Mouse (Mus musculus) embryonic fibroblast, embryonic 13.5 days (primary cell): ENCODE data around the gene Pex7. TPM values are rescaled to one million over a fixed set of nuclear protein-coding genes. Genes with fewer than 3 reads are reported as not detected.

Experiments
- H3K27ac ChIP-seq: 2 replicates; pipeline ENCODE4 v1.5.1; 2012; ENCODE audit warnings: low read length, control low read depth, inconsistent platforms; ENCODE audit not compliant: insufficient read depth
- H3K4me1 ChIP-seq: 2 replicates; pipeline ENCODE4 v1.6.1; 2011; ENCODE audit warnings: low read length; ENCODE audit not compliant: control insufficient read depth, insufficient read depth
- H3K4me3 ChIP-seq: 2 replicates; pipeline ENCODE4 v1.5.1; 2011; ENCODE audit warnings: mild to moderate bottlenecking, control low read depth, low read length; ENCODE audit not compliant: insufficient read depth
- CTCF ChIP-seq: IDR thresholded peaks from 2 replicates; pipeline ENCODE4 v1.5.1; 2011; ENCODE audit warnings: mild to moderate bottlenecking, control low read depth, low read length, moderate library complexity, borderline replicate concordance; ENCODE audit not compliant: insufficient read depth
- POLR2A ChIP-seq: IDR thresholded peaks from 2 replicates; pipeline ENCODE4 v1.6.1; 2011; ENCODE audit warnings: low read depth, mild to moderate bottlenecking, control low read depth, low read length, moderate library complexity
- polyA plus RNA-seq: library from polyadenylated mRNA; stranded (reverse); fragments of >200 nt; gene quantifications from 2 replicates; pipeline ENCODE4 v1.2.4, GENCODE M21; 2011; ENCODE audit warnings: low read depth; ENCODE audit not compliant: missing spikeins, insufficient read length

The Pex7 gene
- polyA plus RNA-seq, 1 experiment, result 13.6 TPM

DNA sequence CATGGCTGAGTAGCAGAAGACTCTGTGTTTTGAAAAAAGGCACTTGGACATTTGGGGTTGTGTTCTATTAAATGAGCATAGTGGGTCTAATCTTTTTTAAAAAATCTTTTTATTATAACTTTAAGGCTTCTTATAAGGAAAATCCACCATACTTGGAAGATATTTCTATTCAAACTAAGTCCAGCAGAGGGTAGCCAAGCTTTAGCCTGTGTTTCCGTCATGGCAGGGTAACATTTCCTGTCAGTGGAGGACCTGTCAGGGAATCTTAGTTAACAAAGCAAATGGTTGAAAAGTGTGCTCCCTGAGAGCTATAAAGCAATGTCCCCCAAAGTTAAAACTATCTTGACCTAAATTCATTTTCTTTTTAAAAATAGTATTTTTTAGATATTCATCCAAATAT is 4.1 kb upstream of the Pex7 start:
- H3K4me1 ChIP-seq, result no peaks in the 10 kb centered on the region
- TF ChIP-seq POLR2A (no peak), CTCF (no peak)
- H3K4me3 ChIP-seq, result no peak overlapping the region

DNA sequence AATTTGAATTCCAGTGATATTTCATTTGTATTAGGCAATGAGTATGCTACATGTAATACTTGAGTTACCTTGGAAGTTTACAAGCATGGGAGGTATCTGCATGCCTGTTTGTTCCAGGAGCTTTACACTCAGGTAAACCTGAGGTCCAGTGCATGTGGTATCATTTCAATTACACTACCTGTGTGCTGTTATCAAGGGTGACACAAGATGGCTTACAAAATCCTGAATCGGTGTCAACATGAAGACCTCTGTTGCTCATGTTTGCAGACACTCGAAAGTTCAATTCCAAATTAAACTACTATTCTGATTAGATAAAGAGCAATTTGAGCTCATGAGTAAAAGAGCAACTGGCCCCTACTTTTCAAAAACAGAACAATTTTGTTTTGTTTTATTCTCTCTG is 3.0 kb upstream of the Pex7 start:
- no peak overlapping the region for H3K27ac ChIP-seq
- H3K4me3 ChIP-seq, result no peak overlapping the region
- H3K4me1 ChIP-seq, result no peaks in the 10 kb centered on the region
- TF ChIP-seq POLR2A (no peak), CTCF (no peak)

More for the DNA sequence above, 4.1 kb upstream of the Pex7 start:
- H3K27ac ChIP-seq, result no peak overlapping the region

DNA sequence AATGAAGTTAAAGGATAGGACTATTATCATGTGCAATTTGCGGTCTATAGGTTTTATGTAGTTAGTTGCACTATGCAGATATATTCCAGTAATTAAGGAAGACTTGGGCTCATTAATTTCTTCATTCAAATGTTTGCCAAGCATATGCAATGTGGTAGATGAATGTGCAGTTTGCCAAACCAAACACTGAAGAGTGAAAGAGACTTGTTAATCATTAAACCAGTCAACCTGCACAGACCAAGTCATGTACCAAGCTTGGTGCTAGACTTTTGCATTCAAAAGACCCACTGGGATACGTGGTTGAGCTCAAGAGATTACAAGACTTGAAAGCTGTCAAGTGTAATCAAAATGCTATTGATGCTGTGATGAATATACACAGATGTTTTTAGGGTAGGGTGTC is 587 bp upstream of the Pex7 start:
- no peak overlapping the region for H3K4me3 ChIP-seq
- H3K27ac ChIP-seq, result no peak overlapping the region
- TF ChIP-seq CTCF, result no peak
- no peaks in the 10 kb centered on the region for H3K4me1 ChIP-seq

DNA sequence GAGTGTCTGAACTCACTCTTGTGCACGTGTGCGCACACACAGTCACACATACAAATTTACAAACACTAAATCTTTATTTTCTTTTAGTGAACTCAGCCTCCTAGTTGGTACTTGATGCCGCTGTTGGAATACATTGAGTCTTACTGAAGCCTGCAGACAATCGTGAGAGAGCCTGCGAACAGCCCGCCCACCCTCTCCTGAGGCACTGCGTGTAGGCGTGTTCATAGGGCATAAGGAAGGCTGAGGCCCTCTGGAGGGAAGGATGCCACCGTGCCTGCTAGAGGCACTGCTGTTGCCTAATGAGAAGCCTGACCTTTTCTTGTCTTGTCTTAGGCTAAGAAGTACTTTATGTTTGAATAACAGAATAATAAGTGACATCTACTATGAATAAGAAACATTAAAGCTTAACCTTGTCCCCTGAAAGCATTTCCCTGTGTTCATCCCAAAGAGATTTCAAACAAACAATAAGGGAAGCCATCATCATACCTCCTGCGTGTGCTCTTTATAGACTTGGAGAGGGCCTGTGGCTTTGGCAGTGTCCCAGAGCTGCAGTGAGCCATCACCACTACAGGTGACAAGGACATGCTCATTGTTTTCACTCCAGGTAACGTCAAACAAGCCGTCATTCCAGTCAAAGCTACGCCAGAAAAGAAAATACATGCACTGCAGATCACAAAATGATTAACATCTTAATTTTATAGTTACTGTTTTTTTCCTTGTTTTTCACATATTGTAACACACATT is 3.2 kb downstream of the Pex7 start:
- no peaks in the 10 kb centered on the region for H3K4me1 ChIP-seq
- no peak overlapping the region for H3K4me3 ChIP-seq
- H3K27ac ChIP-seq, result no peak overlapping the region
- no peak for TF ChIP-seq POLR2A
- no peak for TF ChIP-seq CTCF

DNA sequence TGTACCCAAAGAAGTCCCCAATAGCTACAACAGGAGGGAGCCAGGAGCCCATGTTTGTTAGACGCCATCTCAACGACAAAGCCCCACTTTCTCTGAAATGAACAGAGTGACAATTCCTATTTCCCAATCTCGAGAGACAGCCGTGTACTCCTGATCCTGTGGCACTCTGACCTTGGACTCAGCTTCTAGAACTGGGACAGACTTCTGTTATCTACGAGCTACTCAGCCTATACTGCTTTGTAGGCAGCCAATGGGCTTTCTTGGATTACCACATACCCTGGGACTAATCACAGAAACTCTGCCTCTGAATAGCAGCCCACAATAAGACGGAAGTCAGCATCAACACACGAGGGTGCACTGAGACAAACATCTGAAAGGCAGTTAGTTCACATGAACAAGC is 5.5 kb downstream of the Pex7 start:
- Histone ChIP-seq H3K4me1 (no peaks in the 10 kb centered on the region), H3K27ac (no peak overlapping the region), H3K4me3 (no peak overlapping the region)
- TF ChIP-seq POLR2A (no peak), CTCF (no peak)

DNA sequence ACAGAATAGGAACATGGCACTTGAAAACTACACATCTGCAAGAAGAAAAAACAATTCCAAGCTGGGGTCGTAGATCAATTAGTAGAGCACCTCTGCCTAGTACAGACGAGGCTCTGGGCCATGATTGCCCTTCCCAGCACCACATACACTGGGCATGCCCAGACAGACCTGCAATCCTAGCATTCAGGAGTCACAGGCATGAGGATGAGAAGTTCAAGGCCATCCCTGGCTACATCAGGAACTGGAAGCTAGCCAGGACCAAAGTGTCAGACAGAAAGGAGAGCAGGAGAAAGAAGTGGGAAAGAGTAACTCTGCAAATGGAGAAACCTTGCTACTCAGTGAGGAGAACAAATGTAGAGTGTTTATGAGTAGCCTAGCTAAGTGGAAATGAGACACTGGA is 7.3 kb downstream of the Pex7 start:
- no peak for TF ChIP-seq POLR2A
- no peak for TF ChIP-seq CTCF
- no peaks in the 10 kb centered on the region for H3K4me1 ChIP-seq
- H3K4me3 ChIP-seq, result no peak overlapping the region
- H3K27ac ChIP-seq, result no peak overlapping the region

DNA sequence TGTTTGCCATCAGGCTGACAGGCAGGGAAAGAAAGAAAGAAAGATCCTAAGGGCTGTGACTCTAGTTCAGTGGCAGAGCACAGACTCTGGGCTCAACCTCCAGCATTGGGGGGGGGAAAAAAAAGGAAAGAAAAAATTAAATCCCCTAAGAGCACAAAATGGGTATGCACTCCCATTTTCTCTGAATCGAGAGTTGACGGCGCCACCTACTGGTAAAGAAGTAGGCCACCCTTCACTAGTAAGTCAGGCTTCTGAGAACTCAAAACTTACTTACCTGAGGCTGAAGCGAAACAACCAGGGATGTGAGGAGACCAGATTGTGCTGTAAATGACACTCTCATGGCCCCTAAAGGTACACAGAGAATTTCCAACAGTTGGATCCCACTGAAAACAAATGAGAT is 13.5 kb downstream of the Pex7 start:
- Histone ChIP-seq H3K4me1 (no peaks in the 10 kb centered on the region), H3K4me3 (no peak overlapping the region), H3K27ac (no peak overlapping the region)
- TF ChIP-seq POLR2A, result no peak
- TF ChIP-seq CTCF, result no peak

DNA sequence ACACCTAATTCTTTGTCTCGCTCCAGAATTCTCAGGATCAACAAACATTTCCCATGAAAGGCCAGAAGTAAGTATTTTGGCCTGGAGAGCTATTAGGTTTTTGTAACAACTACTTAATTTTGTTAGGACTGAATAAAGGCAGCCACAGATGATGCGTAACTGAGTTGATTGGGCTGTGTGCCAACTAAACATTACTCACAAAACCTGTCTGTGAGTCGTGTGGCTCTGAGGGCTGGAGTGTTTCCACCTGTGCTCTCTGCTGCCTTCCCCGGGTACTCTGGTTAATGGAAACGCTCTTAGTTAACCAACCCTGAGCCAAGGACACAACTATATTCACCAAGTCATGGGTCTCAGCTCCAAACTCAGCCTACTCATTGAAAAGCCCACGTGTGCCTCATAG is 14.3 kb downstream of the Pex7 start:
- Histone ChIP-seq H3K27ac (no peak overlapping the region), H3K4me1 (no peaks in the 10 kb centered on the region), H3K4me3 (no peak overlapping the region)
- TF ChIP-seq CTCF, result no peak
- no peak for TF ChIP-seq POLR2A

DNA sequence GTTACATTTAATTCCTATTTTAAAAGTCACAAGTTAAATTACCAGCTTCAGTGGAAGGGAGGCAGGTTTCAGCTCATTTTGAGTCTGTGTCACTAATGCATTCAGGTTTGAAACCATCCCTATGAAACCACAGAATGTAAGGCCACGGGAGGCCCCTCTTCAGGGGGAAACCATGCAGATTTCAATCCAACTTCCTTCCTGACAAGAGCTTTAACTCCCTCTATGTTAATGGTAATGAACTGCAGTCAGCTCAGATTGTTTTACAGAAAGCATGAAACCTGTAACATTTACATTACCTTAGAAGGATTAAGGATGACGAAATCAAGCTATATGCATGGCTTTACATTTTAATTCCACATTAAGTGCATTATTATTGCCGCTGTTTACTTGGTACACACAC is 15.8 kb downstream of the Pex7 start:
- Histone ChIP-seq H3K4me3 (no peak overlapping the region), H3K27ac (no peak overlapping the region), H3K4me1 (no peaks in the 10 kb centered on the region)
- no peak for TF ChIP-seq CTCF
- no peak for TF ChIP-seq POLR2A

DNA sequence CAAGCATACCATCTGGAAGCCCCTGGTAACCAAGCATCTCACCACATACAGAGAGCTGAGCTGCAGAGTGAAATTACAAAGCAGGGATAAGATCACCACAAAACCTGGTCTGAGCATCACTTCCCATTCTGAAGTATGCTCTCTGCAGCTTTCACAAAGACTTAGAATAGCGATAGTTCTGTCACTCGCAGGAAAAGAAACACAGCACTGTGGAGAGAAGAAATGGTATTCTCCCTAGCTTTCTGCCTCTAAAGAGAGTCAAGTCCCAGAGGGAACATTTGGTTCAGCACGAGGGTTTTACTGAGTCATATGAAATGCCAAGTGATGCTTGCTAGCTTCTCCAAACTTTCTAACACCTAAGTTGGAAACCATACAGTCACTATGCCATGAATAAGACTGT is 17.6 kb downstream of the Pex7 start:
- TF ChIP-seq POLR2A (no peak), CTCF (no peak)
- H3K27ac ChIP-seq, result no peak overlapping the region
- H3K4me3 ChIP-seq, result no peak overlapping the region
- H3K4me1 ChIP-seq, result no peaks in the 10 kb centered on the region
